Mouse (Mus musculus): Measurements from ENCODE around the gene Atp6v1e1.
"Not testable (repeated sequence)": the region's sequence is repeated elsewhere in the genome, so short reads cannot be mapped to it uniquely, and the experiment has no call there.

Atp6v1e1 gene

DNA sequence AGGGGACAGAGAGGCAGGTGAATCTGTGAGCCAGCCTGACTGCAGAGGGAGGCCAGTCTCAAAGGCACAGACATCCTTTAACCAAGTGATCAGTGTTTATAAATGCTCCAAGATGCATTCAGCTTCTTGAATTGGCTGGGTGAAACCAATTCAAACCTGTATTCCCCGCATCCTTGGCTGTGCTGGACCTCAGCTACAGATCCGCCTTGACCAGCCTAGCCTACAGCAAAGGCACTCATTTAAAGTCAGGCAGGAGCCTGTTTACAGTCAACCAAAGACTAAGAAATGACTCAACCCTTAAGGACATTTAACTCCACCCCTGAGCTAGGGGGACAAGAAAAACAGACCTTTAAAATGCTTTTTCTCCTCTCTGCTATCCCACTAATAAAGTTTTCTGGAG, 3.3 kb downstream of the Atp6v1e1 start:
- no peak for DNase-seq

DNA sequence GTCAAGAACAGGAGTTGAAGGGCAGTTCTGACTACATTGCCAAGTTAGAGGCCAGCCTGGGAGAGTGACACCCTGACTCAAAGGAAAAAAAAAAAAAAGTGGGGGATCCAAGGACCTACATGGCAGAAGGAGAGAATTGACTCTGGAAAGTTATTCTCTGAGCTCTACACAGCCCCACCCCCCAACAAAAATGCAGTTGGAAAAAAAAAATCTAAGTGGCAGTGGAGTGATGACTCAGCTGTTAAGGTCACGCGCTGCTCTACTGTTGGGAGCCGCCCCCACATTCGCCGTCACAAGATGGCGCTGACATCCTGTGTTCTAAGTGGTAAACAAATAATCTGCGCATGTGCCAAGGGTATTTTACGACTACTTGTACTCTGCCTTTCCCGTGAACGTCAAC, 10.6 kb downstream of the Atp6v1e1 start:
- not testable (repeated sequence) for DNase-seq

DNA sequence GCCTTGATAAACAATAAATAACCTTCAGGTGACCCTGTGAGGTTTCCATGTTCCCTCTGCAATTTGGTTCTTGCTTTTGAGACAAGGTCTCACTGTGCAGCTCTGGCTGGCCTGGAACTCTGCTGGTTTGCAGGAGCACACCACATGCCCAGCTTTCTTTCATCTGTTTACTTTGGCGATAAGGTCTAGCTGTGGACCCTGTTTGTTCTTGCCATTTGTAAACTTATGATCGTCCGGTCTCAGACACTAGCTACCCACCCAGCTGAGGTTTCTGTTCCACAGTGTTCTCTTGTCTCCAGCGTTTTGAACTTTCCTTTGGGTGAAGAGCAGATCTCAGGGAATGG, 14.9 kb downstream of the Atp6v1e1 start:
- DNase-seq, result no peak

DNA sequence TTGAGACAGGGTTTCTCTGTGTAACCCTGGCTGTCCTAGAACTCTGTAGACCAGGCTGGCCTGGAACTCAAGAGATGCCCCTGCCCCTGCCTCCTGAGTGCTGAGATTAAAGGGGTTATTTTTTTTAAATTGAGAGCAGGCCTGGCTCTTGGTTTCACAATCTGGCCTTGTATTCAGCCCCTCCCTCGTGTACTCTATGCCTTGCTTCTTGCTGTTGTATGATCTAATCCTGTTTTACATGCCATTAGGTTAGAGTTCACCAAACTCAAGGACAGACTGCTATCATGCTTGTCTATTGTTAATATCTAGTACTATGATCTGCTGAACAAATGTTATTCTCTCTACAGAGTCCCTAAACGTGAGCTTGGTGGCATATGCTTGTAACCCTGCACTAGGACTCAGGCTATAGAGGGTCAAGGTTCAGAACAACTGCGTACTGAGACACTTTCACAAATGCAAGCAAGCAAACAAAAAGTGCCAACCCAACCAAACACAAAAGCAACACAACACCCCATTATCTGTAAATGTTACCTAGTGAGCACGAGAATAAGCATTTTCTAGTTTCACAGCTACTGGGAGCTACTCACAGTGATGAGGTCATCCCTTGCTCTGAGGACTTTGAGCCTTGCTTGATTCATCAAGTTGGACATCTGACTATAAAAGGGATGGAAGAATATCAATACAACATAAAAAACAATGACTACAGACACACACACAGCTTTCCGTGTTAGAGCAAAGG, 15.4 kb downstream of the Atp6v1e1 start:
- no peak for DNase-seq

DNA sequence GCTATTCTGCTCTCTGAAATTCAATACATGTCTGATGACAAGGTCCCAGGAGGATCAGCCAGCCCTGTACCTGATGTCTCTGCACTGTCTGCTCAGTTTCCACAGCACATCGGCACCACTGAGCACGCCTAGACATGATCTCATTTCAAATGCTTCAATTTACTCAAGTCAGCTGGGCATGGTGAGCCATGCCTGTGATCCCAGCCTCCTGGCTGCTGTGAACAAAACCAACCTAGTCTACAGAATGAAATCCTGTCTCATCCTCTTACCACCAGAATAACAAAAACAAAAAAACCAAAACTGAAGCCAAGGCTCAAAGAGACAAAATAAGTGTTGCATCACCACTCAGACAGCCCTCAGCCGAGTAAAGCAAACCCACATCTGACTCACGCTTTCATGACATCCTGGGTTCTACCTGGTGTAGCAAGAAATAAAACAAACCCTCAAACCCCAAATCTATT, 23.0 kb downstream of the Atp6v1e1 start:
- DNase-seq, result peak; percentile 14

DNA sequence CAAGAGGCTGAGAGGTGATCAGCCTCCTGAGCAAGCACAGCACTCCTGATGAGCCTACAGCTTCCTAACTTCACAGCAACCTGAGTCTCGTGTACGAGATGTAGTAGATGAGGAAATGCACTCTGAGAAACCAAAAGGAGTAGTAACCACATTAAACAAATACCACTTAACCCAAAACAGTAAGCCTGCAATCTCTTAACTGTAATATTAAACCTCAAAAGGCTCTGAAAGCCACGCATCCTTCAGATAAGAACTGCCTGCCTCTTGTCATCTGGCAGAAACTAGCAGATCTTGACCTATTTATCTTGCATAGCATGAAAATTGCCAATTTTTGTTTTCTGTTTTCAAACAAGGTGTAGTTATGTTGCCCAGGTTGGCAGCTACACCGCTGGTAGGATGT, 23.7 kb downstream of the Atp6v1e1 start:
- DNase-seq, result no peak

DNA sequence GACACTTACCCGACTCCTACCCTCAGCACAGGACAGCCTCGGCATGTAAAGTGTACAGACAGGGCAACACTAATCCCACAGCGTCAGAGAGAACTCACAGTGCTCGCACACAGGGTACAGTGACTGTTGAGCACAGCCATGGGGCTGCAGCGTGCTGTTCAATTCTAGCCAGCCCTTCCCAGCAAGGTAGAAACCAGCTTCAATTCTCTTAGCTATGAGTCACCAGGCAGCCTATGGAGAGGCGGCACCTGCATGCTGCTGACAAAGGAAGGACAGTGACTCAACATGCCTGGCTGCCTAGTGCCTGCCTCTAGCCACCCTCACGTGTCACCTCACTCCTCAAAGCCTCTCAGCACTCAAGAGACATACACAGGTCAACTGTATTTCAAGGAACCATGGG, 24.6 kb downstream of the Atp6v1e1 start:
- no peak for DNase-seq

DNA sequence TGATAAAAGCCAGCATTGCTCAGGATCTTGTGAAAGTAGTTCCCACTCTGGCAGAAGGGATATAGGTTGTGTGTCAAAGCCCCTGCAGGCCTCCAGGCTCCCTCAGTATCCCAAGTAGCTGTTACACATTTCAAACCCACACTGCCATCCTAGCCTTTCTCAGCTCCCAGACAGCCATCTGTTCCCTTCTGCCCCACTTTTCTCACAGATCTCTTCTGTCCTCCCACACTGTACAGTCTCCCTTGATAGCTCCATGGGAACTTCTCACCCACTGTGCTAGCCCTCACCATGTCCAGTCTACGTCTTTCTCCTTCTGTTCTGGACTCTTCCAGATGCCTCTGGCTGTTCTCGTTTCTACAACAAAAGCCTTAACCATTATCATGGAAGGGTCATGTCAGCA, 26.5 kb downstream of the Atp6v1e1 start:
- DNase-seq, result no peak

DNA sequence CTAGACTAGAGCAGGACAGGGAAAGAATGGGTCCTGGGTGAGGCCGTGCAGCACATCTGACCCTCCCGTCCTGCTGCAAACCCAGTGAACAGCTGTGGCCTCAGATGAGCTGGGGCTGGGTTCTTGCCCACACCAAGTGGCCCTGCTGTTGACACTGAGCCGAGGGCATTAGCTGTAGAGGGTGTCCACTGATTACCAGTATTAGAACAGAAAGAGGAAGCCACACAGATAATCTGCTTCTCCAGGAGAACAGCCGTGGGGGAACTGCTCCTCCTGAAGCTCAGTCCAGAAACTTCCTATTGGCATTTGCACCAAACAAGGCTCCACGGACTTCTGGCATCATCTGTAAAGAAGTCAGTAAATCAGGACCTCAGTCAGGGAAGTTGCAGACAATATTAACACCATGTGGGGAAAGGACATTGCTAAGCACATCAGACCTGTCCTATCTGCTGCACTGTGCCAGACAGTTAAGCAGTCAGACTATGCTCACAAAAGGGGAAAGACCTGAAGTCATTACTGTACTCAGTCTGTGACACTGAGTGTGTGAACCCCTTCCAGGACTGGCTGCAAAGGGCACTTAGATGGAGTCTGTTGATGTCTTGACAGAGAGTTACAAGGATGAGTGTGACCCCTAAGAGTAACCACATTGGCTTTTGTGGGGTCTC, 27.0 kb downstream of the Atp6v1e1 start:
- no peak for DNase-seq

DNA sequence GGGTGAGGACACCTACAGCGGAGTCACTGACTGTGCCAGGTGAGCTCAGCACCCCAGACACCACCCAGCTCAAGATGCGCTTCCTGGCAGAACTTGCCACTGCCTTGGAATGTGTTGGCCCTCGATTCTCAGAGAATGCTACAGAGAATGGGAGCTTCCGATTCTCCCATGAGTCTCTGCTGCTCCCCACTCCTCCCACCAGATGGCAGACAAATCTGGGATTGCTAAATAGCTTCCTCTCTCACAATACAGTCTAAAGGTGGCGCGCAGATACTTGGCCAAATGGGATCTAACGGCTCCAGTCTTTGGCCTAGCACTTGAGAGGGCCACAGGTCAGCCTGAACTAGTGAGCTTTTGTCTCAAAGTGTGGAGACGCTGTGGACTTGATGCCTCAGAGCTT, 29.6 kb downstream of the Atp6v1e1 start:
- no peak for DNase-seq

DNA sequence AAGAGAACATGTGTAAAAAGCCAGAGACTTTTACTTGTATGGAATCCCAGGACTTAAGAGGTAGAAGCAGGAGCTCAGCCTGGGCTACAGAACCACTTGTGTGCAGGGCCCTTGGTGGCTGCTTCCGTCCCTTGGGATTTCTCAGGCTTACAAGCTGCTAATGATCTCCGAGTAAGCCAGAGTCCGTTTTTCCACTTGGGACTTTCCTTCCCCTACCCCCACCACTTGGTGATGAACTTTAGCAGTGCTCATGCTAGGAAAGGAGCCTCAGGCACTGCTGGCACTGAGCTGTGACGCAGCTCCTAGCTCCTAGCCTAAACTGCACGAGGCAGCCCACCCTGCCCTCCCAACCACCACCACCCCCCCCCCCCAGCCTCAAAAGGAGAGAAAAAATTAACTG, 31.9 kb downstream of the Atp6v1e1 start:
- DNase-seq, result no peak

DNA sequence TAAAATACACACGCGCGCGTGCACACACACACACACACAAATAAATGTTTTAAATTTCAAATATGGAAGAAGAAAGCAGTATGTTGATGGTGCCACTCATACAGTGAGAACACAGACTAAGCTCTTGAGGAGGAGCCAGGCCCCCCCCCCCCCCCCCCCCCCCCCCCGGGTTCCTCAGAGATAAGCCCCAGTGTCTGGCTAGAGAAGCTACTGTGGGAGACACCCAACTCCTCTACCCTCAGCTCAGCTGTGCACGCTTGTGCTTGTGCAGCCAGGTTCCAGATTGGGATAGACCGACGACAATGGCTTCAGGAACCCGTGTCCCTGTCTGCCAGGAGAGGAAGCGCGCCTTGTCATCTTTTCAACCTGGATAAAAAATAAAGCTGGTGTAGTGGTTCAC, 32.4 kb downstream of the Atp6v1e1 start:
- DNase-seq, result no peak

DNA sequence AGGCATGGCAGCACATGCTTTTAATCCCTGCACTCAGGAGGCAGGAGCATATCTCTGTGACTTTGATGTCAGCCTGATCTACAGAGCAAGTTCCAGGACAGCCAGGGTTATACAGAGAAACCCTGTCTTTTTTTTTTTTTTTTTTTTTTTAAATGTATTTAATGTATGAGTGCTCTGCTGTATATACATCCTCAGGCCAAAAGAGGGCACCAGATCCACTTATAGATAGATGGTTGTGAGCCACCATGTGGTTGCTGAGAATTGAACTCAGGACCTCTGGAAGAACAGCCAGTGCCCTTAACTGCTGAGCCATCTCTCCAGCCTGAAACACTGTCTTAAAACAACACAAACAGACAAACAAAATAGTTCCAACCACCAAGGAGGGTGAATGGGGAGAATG, 33.7 kb downstream of the Atp6v1e1 start:
- peak; percentile 41 for DNase-seq

DNA sequence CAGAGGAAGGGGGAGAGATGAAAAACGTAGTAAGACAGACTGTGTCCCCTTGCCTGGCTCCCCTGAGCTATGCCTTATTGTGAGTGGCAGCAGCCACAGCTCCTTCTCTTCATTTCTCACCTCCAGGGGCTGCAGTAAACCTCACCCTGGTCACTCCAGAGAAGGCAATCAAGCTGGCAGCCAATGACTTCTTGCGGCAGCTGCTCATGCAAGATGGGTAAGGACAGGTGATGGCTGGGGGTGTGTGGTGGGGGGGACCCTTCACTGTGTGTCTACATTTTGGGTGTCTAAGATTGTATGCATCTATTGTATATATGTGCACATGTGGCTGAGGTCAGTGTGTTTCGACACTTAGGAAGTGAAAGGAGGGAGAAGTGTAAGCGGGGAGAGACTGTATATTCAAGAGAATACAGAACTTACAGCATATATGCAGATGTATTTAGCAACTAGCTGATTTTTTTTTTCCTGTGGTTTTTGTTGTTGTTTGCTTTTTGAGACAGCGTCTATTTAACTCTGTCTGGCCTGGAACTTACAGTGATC, 34.5 kb downstream of the Atp6v1e1 start:
- no peak for DNase-seq

DNA sequence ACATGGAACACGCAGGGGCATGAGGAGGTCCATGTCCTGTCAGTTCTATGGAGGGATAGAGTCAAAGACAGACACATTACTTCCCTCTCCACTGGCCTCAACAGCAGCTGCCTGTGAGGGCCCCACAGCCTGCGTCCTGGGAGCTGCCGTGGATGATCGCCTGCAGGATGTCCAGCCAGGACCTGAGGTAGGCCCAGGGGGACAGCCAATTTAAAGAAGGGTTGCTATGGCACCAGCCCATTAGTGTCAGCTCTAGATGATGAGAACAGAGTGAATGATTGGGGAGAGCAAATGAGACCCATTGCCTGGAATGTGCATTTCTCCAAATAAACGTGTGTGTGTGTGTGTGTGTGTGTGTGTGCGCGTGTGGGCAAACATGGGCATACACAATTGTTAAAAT, 38.2 kb downstream of the Atp6v1e1 start:
- no peak for DNase-seq

DNA sequence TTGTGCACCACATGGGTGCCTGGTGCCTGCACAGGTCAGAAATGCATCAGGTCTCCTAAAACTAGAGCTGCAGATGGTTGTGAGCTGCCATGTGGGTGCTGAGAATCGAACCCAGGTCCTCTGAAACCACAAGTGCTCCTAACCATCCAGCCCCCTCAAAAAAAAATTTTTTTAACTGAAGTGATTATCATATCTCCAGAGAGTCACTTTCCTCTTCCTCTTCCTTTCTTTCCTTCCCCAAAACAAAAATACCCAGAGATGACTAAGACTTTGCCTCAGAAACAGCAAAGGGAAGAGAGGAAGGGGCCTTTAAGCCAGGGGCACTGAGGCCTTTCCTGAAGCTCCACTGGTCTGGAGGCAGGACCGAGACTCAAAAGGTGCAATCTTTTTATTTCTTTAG, 39.6 kb downstream of the Atp6v1e1 start:
- DNase-seq, result no peak

DNA sequence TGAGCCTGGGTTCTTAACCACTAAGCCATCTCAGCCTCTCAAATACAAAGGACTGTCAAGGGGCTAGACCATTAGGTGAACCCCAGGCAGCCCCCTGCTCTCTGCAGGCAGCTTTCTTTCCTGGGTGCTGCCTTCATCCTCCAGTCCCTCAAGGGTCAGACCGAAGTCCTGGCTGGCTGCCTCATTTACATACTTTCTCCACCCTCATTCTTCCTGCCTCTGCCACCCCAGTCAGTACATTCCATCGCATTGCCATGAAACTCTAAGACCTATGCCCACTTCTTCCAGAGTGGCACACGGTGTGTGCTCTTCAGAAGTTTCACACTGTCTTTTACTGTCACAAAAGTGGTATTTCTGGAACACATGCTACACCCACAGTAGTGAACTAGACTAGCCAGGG, 44.4 kb downstream of the Atp6v1e1 start:
- DNase-seq, result no peak

DNA sequence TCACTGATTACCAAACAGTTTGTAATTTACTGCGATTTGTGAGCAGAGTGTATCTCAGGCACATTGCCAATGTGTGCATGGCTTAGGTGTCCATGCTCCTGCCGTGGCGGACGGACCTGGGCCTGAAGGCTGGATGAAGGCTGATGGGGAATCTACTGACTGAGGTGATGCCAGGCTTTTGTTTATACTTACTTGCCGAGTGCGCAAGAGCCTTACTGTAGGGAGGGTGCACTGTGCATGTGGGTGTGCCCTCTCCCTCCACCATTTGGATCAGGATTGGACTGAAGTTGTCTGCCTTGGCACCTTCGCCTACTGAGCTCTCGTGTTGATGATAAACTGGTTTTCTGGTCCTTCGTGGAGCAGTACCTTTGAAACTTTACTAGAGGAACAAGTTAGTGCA, 45.1 kb downstream of the Atp6v1e1 start:
- DNase-seq, result no peak

DNA sequence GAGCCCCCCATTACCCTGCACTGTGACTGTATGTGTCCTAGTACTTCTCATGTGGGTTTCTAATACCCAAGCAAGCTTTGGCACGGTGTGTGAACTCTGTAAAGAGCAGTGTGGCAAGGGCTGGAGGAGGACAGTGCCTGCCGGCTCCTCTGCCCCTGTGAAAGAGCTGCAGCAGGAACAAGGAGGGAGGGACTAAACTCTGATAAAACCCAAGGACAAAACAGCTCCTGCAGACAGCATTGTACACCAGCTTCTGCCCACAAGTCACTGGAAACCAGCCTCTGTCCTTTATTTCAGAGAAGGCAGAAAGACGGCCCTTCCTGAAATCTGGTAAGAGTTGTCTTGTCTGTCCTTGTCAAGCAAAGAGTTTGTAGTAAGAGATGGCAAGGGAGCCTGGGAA, 46.3 kb downstream of the Atp6v1e1 start:
- no peak for DNase-seq

DNA sequence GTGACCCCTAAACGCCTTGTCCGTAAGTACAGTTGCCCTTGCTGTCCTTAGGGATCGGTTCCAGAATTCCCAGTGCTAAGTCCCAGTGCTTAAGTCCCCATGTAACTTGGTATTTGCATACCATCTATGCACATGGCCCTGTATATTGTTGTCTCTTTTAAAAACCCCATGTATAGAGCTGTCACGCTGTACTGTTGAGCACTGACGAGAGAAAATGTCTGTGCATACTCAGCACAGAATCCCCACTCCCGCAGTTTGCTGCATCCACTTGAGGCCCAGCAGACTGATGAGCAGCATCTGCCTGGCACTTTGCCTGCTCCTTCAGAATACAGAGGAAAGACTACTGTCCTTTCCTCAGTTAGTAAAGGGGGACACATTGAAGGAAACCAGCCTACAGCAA, 48.8 kb downstream of the Atp6v1e1 start:
- DNase-seq, result no peak

DNA sequence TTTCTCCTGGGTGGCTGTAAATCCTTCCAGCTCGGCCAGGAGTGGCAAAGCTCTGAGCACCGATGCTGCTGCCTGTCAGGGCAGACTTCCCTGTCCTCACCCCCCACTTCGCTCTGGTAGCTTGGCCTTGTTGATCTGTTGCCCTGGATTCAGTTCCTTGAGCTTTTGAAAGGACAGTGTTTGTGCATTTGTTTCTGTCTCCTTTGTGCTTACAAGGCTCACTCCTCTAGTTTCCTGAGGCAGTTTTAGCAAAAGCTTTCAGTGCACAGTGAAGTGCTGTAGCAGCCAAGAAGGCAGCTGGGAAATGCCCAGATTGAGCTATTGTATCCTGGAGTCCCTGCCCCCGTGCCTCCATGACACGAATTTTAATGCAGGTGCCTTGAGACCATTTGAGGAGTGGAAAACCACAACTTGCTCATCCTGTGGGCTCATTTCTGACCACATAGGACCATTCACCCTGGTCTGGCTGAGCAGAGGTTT, 49.4 kb downstream of the Atp6v1e1 start, which contains the start of gene Slc25a18:
Slc25a18 (plus strand) TSS at position 430 of the 480 bp plus-strand sequence.
- DNase-seq, result no peak

DNA sequence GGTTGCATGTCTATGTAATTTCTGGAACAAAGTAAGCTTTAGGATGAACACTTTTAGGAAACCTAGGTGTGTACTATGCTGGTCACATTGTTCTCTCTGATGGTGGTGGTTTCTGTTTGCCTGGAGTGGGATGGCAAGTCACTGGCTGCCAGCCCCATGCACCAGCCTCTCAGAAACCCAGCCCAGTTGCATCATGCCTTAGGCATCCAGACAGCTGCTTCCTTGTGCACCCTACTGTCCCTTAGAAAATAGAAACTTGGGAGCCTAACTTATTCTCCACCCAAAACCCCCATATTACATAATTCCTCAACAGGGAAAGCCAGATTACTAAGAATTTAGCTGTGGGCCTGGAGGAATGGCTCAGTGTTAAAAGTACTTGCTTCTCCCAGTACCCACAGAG, 50.6 kb downstream of the Atp6v1e1 start:
- no peak for DNase-seq

DNA sequence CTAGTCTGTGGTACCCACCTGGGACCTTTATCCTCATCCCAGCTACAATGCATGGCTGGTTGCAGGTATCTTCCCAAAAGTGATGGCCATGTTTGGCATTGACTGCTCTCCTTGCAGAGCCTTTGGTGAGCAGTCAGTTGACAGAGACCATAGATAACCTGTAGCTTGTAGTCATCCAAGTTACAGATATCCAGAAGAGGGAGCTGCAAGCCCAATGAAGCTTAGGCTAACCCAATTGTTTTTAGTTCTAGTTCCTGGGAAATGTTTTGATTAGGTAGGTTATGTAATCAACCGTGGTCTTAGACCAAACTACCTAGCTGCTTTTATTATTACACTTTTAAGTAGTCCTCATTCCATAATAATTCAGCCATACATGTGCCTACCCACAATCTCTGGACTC, 51.2 kb downstream of the Atp6v1e1 start:
- DNase-seq, result no peak

DNA sequence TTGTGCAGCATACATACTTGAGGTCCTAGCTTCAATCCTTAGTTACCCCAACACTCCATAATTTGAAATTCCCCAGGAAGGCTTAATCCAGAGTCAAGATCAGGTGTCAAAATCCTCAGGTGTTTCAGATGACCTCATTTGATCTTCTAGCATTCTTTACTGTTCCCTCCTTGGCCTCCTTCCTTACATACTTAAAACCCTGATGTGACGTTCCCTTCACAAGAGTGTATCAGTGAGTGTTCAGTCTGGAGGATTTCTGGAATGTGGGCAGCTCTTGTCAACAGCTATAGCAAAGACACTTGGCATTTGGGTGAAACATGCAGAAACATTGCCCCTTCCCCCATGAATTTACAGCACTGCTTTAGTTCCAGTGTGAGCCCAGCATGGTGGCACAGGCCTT, 52.6 kb downstream of the Atp6v1e1 start:
- no peak for DNase-seq

Measured in thymus, postnatal 14 days (tissue).